Mouse (Mus musculus) embryonic facial prominence, embryonic 12.5 days (tissue): Measurements from ENCODE around the gene Sike1. TPM values are rescaled to one million over a fixed set of nuclear protein-coding genes. Genes with fewer than 3 reads are reported as not detected.

Experiments used
- ATAC-seq: fragments of 200-750 bp; cut with Nextera tagmentation; 2 replicates; pipeline ENCODE4 v1.8.0; 2017; ENCODE audit not compliant: insufficient number of reproducible peaks, insufficient read depth, low FRiP score, low TSS enrichment
- H3K27ac ChIP-seq: fragments of 300-500 bp; sonication (generic); 2 replicates; pipeline ENCODE4 v1.5.1; 2016; ENCODE audit warnings: mild to moderate bottlenecking
- H3K27me3 ChIP-seq: fragments of 300-500 bp; sonication (generic); 2 replicates; pipeline ENCODE4 v1.6.1; 2016; ENCODE audit warnings: mild to moderate bottlenecking, moderate library complexity
- H3K36me3 ChIP-seq: fragments of 300-500 bp; sonication (generic); 2 replicates; pipeline ENCODE4 v1.6.1; 2016; ENCODE audit warnings: mild to moderate bottlenecking
- H3K4me1 ChIP-seq: fragments of 300-500 bp; sonication (generic); 2 replicates; pipeline ENCODE4 v1.6.1; 2016
- H3K4me2 ChIP-seq: fragments of 300-500 bp; sonication (generic); replicated peaks from 2 replicates; pipeline ENCODE4 v1.6.1; 2016; ENCODE audit warnings: mild to moderate bottlenecking, moderate library complexity
- H3K4me3 ChIP-seq: fragments of 300-500 bp; sonication (generic); 2 replicates; pipeline ENCODE4 v1.5.1; 2016; ENCODE audit warnings: mild to moderate bottlenecking
- H3K9ac ChIP-seq: fragments of 300-500 bp; sonication (generic); 2 replicates; pipeline ENCODE4 v1.6.1; 2016; ENCODE audit warnings: mild to moderate bottlenecking, moderate library complexity
- H3K9me3 ChIP-seq: fragments of 300-500 bp; sonication (generic); 2 replicates; pipeline ENCODE4 v1.6.1; 2016; ENCODE audit warnings: mild to moderate bottlenecking, moderate library complexity
- WGBS: fragments of 180-500 bp; shearing (Covaris S2); methylation state at CpG from one replicate; pipeline ENCODE4 v1.1.7; 2016; 5-methylcytosine and 5-hydroxymethylcytosine counted together
- polyA plus RNA-seq: library from polyadenylated mRNA; unstranded; fragments of >200 nt; fragmentation: Nextera tagmentation; extraction: Ambion mirVana; gene quantifications from 2 replicates; pipeline ENCODE4 v1.2.1, GENCODE M21; 2016

Sike1 gene
- 53.3 and 58.7 TPM in 2 replicates for polyA plus RNA-seq

DNA sequence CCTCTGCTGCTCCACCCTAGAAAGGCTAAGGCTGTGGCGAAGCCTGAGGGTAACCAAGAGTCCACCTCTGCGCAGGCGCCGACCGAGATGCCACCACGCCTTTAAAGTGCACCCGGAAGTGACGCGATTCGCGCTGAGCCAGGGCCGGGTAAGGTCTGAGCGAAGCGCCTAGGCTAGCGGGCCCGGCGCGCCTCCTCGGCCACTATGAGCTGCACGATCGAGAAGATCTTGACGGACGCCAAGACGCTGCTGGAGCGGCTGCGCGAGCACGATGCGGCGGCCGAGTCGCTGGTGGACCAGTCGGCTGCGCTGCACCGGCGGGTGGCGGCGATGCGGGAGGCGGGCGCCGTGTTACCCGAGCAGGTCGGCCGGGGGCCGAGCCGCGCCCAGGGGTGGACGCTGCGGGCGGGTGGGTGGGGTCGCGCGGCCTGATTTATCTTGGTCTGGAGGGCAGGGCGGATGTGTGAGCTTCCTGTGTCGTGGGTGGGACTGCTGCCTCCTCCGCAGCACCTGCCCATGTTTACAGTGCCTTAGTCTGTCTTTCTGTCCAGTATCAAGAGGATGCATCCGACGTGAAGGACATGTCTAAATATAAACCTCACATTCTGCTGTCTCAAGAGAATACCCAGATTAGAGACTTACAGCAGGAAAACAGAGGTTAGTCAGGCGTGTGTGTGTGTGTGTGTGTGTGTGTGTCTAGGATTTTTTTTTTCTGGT lies at the start of gene Sike1:
TSS of gene Sike1 (plus strand) at position 104 of the 717 bp plus-strand sequence.
- Histone ChIP-seq H3K9ac (peak within 1 kb of the TSS; percentile 84), H3K36me3 (peaks cover 25% of the 10 kb centered on the region), H3K4me1 (peaks cover 4% of the 10 kb centered on the region), H3K4me2 (peak within 1 kb of the TSS; percentile 54), H3K27me3 (no peaks in the 10 kb centered on the region), H3K4me3 (peak within 1 kb of the TSS; percentile 74), H3K9me3 (0 out of 2 replicates have a peak, but pooled peaks cover 7% of the 10 kb centered on the region), H3K27ac (peak within 1 kb of the TSS; percentile 91)
- peak; percentile 95 for ATAC-seq
- WGBS, result 1% methylated on average over 60 of the region's 60 CpGs

DNA sequence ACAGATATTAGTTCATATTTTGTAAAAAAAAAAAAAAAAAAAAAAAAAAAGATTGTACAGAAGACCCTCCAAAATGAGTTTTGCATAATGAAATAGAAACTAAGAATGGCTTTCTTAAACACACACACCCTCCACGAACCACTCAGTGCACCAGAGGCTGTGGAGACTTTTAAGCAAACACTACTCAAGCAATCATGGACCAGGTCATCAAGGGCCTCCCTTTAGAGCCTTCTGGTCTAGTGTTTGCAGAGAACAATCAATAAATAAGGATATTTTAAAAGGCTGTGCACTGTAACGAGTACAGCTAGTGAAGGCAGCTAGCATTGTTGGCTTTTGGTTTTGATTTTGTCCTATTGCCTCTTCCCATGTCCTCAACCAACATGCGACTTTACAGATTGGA lies 49.2 kb upstream of the Sike1 start:
- 85% methylated on average over 3 of the region's 3 CpGs for WGBS

DNA sequence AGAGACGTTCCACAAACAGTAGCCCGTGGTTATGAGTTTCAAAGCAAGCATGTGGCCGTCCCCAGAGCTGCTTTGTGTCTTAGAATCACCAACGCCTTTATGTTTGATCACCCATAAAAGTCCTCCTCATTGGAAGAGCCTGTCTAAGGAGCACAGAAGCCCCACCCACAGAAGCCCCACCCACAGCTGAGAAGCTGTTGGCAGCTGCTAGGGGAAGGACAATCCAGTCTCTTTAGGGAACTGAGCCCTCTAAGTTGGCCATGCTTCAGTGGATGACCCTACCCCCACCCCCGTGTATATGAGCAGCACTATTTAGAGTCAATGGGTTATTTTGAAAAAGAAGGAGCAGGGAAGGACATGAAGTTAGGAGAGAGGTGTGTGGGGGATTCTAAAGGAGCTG lies 48.6 kb upstream of the Sike1 start:
- no peak for ATAC-seq
- Histone ChIP-seq H3K27ac (no peak overlapping the region), H3K9ac (no peak overlapping the region), H3K9me3 (no peaks in the 10 kb centered on the region), H3K4me3 (no peak overlapping the region), H3K4me2 (no peak overlapping the region), H3K36me3 (no peaks in the 10 kb centered on the region), H3K4me1 (no peaks in the 10 kb centered on the region), H3K27me3 (no peaks in the 10 kb centered on the region)
- WGBS, result 60% methylated on average over 5 of the region's 5 CpGs

More for the DNA sequence above, 49.2 kb upstream of the Sike1 start:
- no peaks in the 10 kb centered on the region for H3K9me3 ChIP-seq
- H3K4me1 ChIP-seq, result no peaks in the 10 kb centered on the region
- H3K36me3 ChIP-seq, result no peaks in the 10 kb centered on the region
- H3K9ac ChIP-seq, result no peak overlapping the region
- no peak for ATAC-seq
- no peak overlapping the region for H3K4me3 ChIP-seq
- no peak overlapping the region for H3K27ac ChIP-seq
- no peaks in the 10 kb centered on the region for H3K27me3 ChIP-seq
- H3K4me2 ChIP-seq, result no peak overlapping the region

DNA sequence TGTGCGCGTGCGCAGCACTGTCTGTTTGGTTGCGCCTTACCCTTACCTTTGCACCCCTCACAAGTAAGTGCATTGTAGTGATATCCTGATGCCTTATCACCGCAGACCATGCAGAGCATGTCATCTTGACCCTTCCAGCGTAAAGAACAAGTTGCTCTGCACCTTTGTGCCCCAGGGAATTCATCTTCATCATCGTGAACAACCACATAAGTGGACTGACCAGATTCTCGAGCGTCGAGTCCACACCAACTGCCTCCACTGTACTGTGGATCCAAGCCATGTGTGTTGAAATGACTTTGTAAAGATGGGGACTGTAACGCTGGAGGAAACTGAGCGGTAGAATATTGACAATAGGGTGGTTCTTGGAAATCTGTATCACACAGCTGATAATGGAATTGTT lies 41.0 kb upstream of the Sike1 start:
- 87% methylated on average over 12 of the region's 12 CpGs for WGBS
- no peak overlapping the region for H3K9ac ChIP-seq
- H3K4me3 ChIP-seq, result no peak overlapping the region
- no peaks in the 10 kb centered on the region for H3K4me1 ChIP-seq
- no peak for ATAC-seq
- no peak overlapping the region for H3K27ac ChIP-seq
- no peak overlapping the region for H3K4me2 ChIP-seq
- no peaks in the 10 kb centered on the region for H3K9me3 ChIP-seq
- H3K36me3 ChIP-seq, result no peaks in the 10 kb centered on the region
- no peaks in the 10 kb centered on the region for H3K27me3 ChIP-seq

DNA sequence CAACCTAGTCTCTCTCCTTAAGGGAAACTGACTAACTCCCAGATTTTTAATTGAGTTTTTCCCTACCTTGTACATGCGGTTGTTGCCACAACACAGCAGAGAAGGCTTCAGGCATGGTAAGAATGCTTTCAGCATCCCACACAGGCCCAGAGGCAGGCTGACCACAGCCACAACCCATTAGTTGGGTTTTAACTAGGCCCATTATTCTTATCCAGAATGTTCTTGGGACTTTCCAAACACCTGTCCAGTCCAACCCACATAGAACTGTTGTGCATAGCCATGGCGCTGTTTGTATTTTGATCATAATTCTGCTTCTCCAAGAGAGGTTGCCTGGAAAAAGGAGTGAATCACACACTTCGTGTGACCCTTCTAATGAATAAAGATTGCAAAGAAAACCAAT lies 40.4 kb upstream of the Sike1 start:
- WGBS, result 93% methylated on average over 3 of the region's 3 CpGs
- Histone ChIP-seq H3K4me1 (no peaks in the 10 kb centered on the region), H3K4me2 (no peak overlapping the region), H3K36me3 (no peaks in the 10 kb centered on the region), H3K9me3 (no peaks in the 10 kb centered on the region), H3K4me3 (no peak overlapping the region), H3K27me3 (no peaks in the 10 kb centered on the region), H3K9ac (no peak overlapping the region), H3K27ac (no peak overlapping the region)
- ATAC-seq, result no peak

DNA sequence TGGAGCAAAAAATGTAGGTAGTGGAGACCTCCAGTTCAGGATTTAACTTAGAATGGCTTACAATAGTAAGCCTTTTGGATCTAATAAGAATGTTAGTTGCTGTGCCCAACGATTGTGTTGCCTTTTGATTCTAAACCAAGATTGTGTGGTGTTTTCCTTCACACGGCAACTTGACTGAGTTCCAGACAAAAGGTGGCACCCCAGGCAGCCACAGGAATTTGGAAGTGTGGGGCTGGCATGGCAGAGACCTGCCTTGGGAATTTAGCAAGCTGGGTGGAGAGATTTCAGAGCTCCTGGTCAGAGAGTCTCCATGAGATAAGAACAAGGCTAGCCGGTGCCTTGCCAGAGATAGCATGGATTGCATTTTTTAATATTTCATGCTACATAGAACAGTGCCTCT lies 39.9 kb upstream of the Sike1 start:
- WGBS, result 59% methylated on average over 3 of the region's 3 CpGs
- H3K9ac ChIP-seq, result no peak overlapping the region
- no peaks in the 10 kb centered on the region for H3K36me3 ChIP-seq
- no peaks in the 10 kb centered on the region for H3K27me3 ChIP-seq
- H3K4me2 ChIP-seq, result no peak overlapping the region
- ATAC-seq, result no peak
- H3K9me3 ChIP-seq, result no peaks in the 10 kb centered on the region
- H3K4me1 ChIP-seq, result no peaks in the 10 kb centered on the region
- no peak overlapping the region for H3K27ac ChIP-seq
- H3K4me3 ChIP-seq, result no peak overlapping the region

DNA sequence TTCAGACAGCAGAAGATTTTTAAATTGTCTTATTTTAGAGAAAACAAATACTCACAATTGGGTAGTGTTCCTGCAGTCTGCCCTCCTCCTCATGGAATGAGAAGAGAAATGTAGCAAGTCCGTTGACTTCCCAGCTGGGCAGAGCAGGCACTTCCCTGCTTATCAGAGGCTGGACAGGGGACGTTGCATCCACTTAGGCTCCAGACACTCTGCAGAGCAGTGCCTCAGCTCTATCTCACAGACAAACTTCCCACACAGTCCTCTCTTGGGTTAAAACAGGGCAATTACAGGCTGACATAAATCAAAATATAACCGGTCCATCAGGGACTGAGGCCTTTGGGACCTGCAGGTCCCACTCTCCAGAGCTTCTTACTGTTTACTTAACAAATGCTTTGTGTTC lies 31.5 kb upstream of the Sike1 start, which contains the start of gene Nr1h5:
TSS of gene Nr1h5 (minus strand) at position 101 of the 400 bp plus-strand sequence.
- H3K4me3 ChIP-seq, result no peak within 1 kb of the TSS
- WGBS, result 44% methylated on average over 3 of the region's 3 CpGs
- H3K9ac ChIP-seq, result no peak within 1 kb of the TSS
- no peaks in the 10 kb centered on the region for H3K36me3 ChIP-seq
- no peak for ATAC-seq
- H3K4me2 ChIP-seq, result no peak within 1 kb of the TSS
- H3K27ac ChIP-seq, result no peak within 1 kb of the TSS
- no peaks in the 10 kb centered on the region for H3K9me3 ChIP-seq
- H3K27me3 ChIP-seq, result no peaks in the 10 kb centered on the region
- H3K4me1 ChIP-seq, result no peaks in the 10 kb centered on the region

DNA sequence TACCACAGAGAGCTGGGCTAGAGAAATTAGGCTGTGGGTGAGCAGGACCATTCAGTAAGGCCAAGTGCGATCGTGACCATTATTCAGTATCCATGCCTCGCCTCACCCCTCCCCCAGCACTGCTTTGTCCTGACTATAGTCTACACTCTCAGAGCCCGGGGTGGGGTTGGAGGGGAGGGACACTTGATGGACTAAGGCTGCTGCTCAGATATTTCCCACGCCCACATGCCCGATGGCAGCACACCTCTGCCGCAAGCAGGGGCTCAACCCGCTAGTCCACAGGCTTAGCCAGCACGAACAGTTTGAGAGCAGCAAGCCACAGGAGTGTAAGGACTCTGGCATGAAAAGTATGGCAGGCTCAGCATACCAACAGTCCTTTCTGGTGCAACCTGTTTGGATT lies 25.4 kb upstream of the Sike1 start:
- ATAC-seq, result no peak
- no peaks in the 10 kb centered on the region for H3K9me3 ChIP-seq
- H3K4me2 ChIP-seq, result no peak overlapping the region
- no peaks in the 10 kb centered on the region for H3K4me1 ChIP-seq
- no peaks in the 10 kb centered on the region for H3K36me3 ChIP-seq
- H3K27me3 ChIP-seq, result no peaks in the 10 kb centered on the region
- no peak overlapping the region for H3K9ac ChIP-seq
- H3K4me3 ChIP-seq, result no peak overlapping the region
- H3K27ac ChIP-seq, result no peak overlapping the region
- 77% methylated on average over 9 of the region's 9 CpGs for WGBS

DNA sequence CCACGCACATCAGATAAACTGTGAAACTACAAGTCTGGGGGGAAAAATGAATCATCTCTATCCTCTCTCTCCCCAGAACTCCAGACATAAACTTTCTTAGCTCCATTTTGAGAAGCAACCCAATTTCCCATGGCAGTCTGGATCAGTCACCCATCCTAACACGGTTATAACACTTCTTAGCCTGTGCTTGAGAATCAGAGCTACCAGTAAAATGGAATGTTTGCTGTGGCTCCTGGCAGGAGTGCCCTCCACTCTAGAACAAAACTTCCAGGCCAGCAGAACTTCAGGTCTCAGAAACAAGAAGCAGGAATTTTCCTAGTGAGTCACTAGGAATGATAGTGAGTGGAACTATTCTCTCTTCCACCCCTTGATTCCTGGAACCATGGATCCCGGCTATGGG lies 25.0 kb upstream of the Sike1 start:
- ATAC-seq, result no peak
- Histone ChIP-seq H3K9me3 (no peaks in the 10 kb centered on the region), H3K36me3 (no peaks in the 10 kb centered on the region), H3K4me3 (no peak overlapping the region), H3K9ac (no peak overlapping the region), H3K27ac (no peak overlapping the region), H3K4me2 (no peak overlapping the region), H3K4me1 (no peaks in the 10 kb centered on the region), H3K27me3 (no peaks in the 10 kb centered on the region)
- WGBS, result 86% methylated on average over 3 of the region's 3 CpGs

DNA sequence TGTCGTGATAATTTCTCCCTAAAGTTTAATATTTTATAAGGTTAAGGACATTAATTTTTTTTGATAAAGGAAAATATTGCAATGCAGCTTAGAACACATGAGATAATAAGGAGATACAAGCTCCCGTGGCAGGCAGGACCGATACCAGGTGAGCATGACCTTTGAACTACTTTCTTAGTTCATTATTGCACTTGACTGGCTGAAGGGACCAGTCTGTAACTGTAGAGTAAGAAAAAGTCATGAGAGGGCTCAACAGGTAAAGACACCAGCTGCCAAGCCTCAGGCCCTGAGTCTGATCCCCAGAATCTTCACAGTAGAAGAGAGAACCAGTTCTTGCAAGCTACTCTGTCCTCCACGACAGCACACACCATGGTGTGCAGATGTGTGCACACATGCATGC lies 18.6 kb upstream of the Sike1 start:
- 81% methylated on average over 4 of the region's 4 CpGs for WGBS

DNA sequence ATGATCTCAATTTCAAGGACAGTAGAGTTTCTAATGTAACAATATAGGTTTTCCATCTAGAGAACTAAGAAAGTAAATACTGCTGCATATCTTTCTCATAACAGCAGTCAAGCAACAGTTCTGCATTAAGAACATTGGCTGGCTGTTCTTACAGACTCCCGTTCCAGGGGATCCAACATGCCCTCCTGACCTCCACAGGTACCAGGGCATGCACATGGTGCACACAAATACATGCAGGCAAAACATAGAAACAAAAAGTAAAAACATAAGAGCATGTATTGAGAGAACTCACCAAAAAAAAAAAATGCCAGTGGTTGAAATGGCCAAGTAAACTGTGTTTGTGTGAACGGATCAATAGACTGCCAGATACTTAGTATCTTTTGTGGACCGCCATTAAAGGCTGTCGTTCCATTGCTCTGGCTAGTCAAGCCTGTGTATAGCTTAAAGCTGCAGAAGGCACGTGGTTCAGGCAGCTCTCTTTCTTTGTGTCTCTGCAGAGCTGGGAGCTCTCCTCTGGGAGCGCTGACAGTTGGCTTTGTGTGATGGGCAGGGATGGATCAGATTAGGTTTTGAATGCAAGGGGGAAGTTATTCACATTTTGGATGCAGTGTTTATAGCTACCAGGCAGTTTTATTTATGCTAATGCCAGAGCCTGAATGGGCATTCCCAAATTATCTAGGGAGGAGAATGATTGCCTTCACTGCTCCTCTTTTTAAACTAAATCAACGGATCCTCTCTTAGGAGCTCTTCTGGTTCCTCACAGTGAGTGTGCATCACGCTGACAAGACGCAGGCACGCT lies 15.8 kb upstream of the Sike1 start:
- H3K4me2 ChIP-seq, result no peak overlapping the region
- H3K36me3 ChIP-seq, result no peaks in the 10 kb centered on the region
- 38% methylated on average over 10 of the region's 10 CpGs for WGBS
- H3K9me3 ChIP-seq, result no peaks in the 10 kb centered on the region
- no peaks in the 10 kb centered on the region for H3K4me1 ChIP-seq
- no peak overlapping the region for H3K9ac ChIP-seq
- no peak overlapping the region for H3K27ac ChIP-seq
- ATAC-seq, result 0 out of 2 replicates have a peak, but pooled peaks have one; percentile 64
- H3K4me3 ChIP-seq, result no peak overlapping the region
- no peaks in the 10 kb centered on the region for H3K27me3 ChIP-seq

More for the DNA sequence above, 18.6 kb upstream of the Sike1 start:
- Histone ChIP-seq H3K27me3 (no peaks in the 10 kb centered on the region), H3K4me1 (no peaks in the 10 kb centered on the region), H3K9ac (no peak overlapping the region), H3K4me2 (no peak overlapping the region), H3K36me3 (no peaks in the 10 kb centered on the region), H3K9me3 (no peaks in the 10 kb centered on the region), H3K4me3 (no peak overlapping the region), H3K27ac (no peak overlapping the region)
- ATAC-seq, result no peak

DNA sequence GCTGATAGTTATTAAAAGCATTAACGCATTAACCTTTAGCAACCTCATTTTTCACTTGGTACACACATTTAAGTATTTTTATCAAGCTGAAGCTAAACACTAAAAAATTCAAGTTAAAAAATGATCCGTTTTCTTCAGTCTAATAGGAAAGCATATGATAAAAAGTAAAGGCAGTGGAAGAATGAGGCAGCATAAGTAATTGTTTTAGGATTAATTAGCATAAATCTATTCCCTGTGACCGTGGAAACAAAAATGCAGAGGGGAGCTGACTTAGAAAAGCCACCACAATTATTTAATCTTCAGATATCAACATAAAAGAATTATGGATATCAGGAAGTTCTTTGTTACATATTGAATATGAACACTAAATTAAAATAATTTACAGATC lies 15.2 kb upstream of the Sike1 start:
- H3K4me1 ChIP-seq, result no peaks in the 10 kb centered on the region
- no peak overlapping the region for H3K4me3 ChIP-seq
- H3K27me3 ChIP-seq, result no peaks in the 10 kb centered on the region
- H3K9me3 ChIP-seq, result no peaks in the 10 kb centered on the region
- no peak overlapping the region for H3K4me2 ChIP-seq
- no peaks in the 10 kb centered on the region for H3K36me3 ChIP-seq
- no peak overlapping the region for H3K9ac ChIP-seq
- 68% methylated on average over 3 of the region's 3 CpGs for WGBS
- no peak overlapping the region for H3K27ac ChIP-seq
- ATAC-seq, result no peak
